Mouse (Mus musculus) liver, adult 2 months (tissue): ENCODE measurements at regions not wholly inside any gene's neighbourhood (a gene's known extent, or its start where the extent isn't known, plus 50 kb on each side); places are given as distances from the start of the nearest gene placed in this dataset.
A peak's percentile ranks its signal among the peaks of the same experiment; 100 is the strongest.

Source experiments
- DNase-seq: peaks from one replicate; pipeline ENCODE4 v3.0.0-alpha.2; 2011; ENCODE audit warnings: low read depth, low spot score; ENCODE audit errors: extremely low read depth
- H3K27ac ChIP-seq: fragments of 200-500 bp; replicated peaks from 2 replicates; pipeline ENCODE4 v1.5.1; 2012; ENCODE audit warnings: low read depth, mild to moderate bottlenecking, control low read depth, inconsistent platforms, low read length; ENCODE audit not compliant: insufficient read depth
- H3K27me3 ChIP-seq: fragments of 200-500 bp; 2 replicates; pipeline ENCODE4 v1.6.1; 2012; ENCODE audit warnings: mild to moderate bottlenecking, moderate library complexity, low read length, inconsistent platforms; ENCODE audit not compliant: control insufficient read depth, insufficient read depth
- H3K36me3 ChIP-seq: fragments of 200-500 bp; 2 replicates; pipeline ENCODE4 v1.6.1; 2012; ENCODE audit warnings: low read length, inconsistent platforms; ENCODE audit not compliant: control insufficient read depth, insufficient read depth
- H3K4me1 ChIP-seq: fragments of 200-500 bp; 2 replicates; pipeline ENCODE4 v1.6.1; 2011; ENCODE audit warnings: low read length; ENCODE audit not compliant: control insufficient read depth, insufficient read depth
- H3K4me3 ChIP-seq: fragments of 200-500 bp; 2 replicates; pipeline ENCODE4 v1.5.1; 2011; ENCODE audit warnings: low read depth, mild to moderate bottlenecking, control low read depth, low read length, moderate library complexity; ENCODE audit not compliant: insufficient read depth
- H3K79me2 ChIP-seq: fragments of 200-500 bp; 2 replicates; pipeline ENCODE4 v1.6.1; 2012; ENCODE audit warnings: inconsistent platforms, mild to moderate bottlenecking, low read length, moderate library complexity; ENCODE audit not compliant: control insufficient read depth, insufficient read depth
- H3K9ac ChIP-seq: fragments of 200-500 bp; 2 replicates; pipeline ENCODE4 v1.6.1; 2012; ENCODE audit warnings: low read depth, mild to moderate bottlenecking, control low read depth, inconsistent platforms, low read length
- CTCF ChIP-seq: fragments of 200-500 bp; IDR thresholded peaks from 2 replicates; pipeline ENCODE4 v1.5.1; 2011; ENCODE audit warnings: low read depth, low read length, control low read depth
- POLR2A ChIP-seq: fragments of 200-500 bp; IDR thresholded peaks from 2 replicates; pipeline ENCODE4 v1.6.1; 2011; ENCODE audit warnings: low read length, control low read depth; ENCODE audit not compliant: insufficient read depth; ENCODE audit errors: extremely low read depth
- WGBS: fragments of 180-500 bp; shearing (Covaris S2); methylation state at CpG from one replicate; pipeline ENCODE4 v1.1.7; 2018; 5-methylcytosine and 5-hydroxymethylcytosine counted together

- 83% methylated on average over 4 of the region's 4 CpGs for WGBS
- no peak for DNase-seq
- H3K36me3 ChIP-seq, result no peaks in the 10 kb centered on the region
- no peaks in the 10 kb centered on the region for H3K4me1 ChIP-seq
- no peaks in the 10 kb centered on the region for H3K27me3 ChIP-seq
- no peak overlapping the region for H3K9ac ChIP-seq
- no peak overlapping the region for H3K4me3 ChIP-seq
- H3K27ac ChIP-seq, result no peak overlapping the region
- no peaks in the 10 kb centered on the region for H3K79me2 ChIP-seq
- TF ChIP-seq CTCF, result no peak
- TF ChIP-seq POLR2A, result no peak
Measured at GRCm38 (mm10) chr17:75629857-75630256, 78.1 kb upstream of the Fam98a start.

- Histone ChIP-seq H3K27me3 (no peaks in the 10 kb centered on the region), H3K9ac (no peak overlapping the region), H3K79me2 (no peaks in the 10 kb centered on the region), H3K27ac (no peak overlapping the region), H3K36me3 (no peaks in the 10 kb centered on the region), H3K4me1 (no peaks in the 10 kb centered on the region), H3K4me3 (no peak overlapping the region)
- no peak for DNase-seq
- WGBS, result 88% methylated on average over 3 of the region's 3 CpGs
- TF ChIP-seq POLR2A (no peak), CTCF (no peak; the same call in 1 of the 2 replicates)
Measured at GRCm38 (mm10) chr17:75619472-75619871, 67.7 kb upstream of the Fam98a start.

GRCm38 (mm10) chr17:75618514-75618913 lies 66.8 kb upstream of the Fam98a start:
- H3K27ac ChIP-seq, result no peak overlapping the region
- H3K4me1 ChIP-seq, result no peaks in the 10 kb centered on the region
- no peaks in the 10 kb centered on the region for H3K36me3 ChIP-seq
- no peaks in the 10 kb centered on the region for H3K27me3 ChIP-seq
- H3K4me3 ChIP-seq, result no peak overlapping the region
- no peaks in the 10 kb centered on the region for H3K79me2 ChIP-seq
- TF ChIP-seq CTCF (no peak), POLR2A (no peak)
- WGBS, result 85% methylated on average over 3 of the region's 3 CpGs
- DNase-seq, result no peak
- no peak overlapping the region for H3K9ac ChIP-seq

- DNase-seq, result peak; percentile 40
- Histone ChIP-seq H3K79me2 (no peaks in the 10 kb centered on the region), H3K9ac (no peak overlapping the region), H3K27ac (no peak overlapping the region), H3K36me3 (no peaks in the 10 kb centered on the region), H3K27me3 (no peaks in the 10 kb centered on the region), H3K4me1 (no peaks in the 10 kb centered on the region), H3K4me3 (no peak overlapping the region)
- WGBS, result 20% methylated on average over 6 of the region's 6 CpGs
- no peak for TF ChIP-seq POLR2A
- TF ChIP-seq CTCF, result 0 out of 2 replicates have a peak, but pooled peaks have one; percentile 35
Measured at GRCm38 (mm10) chr17:75617280-75617679, 65.5 kb upstream of the Fam98a start.

- TF ChIP-seq CTCF (peak; percentile 59; the same call in 1 of the 2 replicates), POLR2A (no peak)
- H3K4me3 ChIP-seq, result no peak overlapping the region
- 81% methylated on average over 2 of the region's 2 CpGs for WGBS
- H3K27ac ChIP-seq, result no peak overlapping the region
- no peaks in the 10 kb centered on the region for H3K27me3 ChIP-seq
- DNase-seq, result peak; percentile 34
- no peaks in the 10 kb centered on the region for H3K4me1 ChIP-seq
- no peak overlapping the region for H3K9ac ChIP-seq
- no peaks in the 10 kb centered on the region for H3K36me3 ChIP-seq
- H3K79me2 ChIP-seq, result no peaks in the 10 kb centered on the region
Measured at GRCm38 (mm10) chr17:75615335-75615734, 63.6 kb upstream of the Fam98a start.

- no peak for TF ChIP-seq POLR2A
- TF ChIP-seq CTCF, result no peak
- DNase-seq, result no peak
- Histone ChIP-seq H3K36me3 (no peaks in the 10 kb centered on the region), H3K9ac (no peak overlapping the region), H3K27me3 (no peaks in the 10 kb centered on the region), H3K79me2 (no peaks in the 10 kb centered on the region), H3K4me3 (no peak overlapping the region), H3K4me1 (no peaks in the 10 kb centered on the region), H3K27ac (no peak overlapping the region)
- 56% methylated on average over 4 of the region's 4 CpGs for WGBS
Measured at GRCm38 (mm10) chr17:75603417-75604086, 51.8 kb upstream of the Fam98a start.
